Mouse (Mus musculus) liver, embryonic 16.5 days (tissue): ENCODE results near the gene Mvb12b. TPM values are rescaled to one million over a fixed set of nuclear protein-coding genes. Genes with fewer than 3 reads are reported as not detected.

Experiments used
- ATAC-seq: fragments of 200-750 bp; cut with Nextera tagmentation; 2 replicates; pipeline ENCODE4 v1.8.0; 2017; ENCODE audit warnings: low read depth, mild to moderate bottlenecking, moderate number of reproducible peaks, moderate library complexity
- H3K27ac ChIP-seq: fragments of 300-500 bp; sonication (generic); 2 replicates; pipeline ENCODE4 v1.5.1; 2014; ENCODE audit warnings: mild to moderate bottlenecking, low read length
- H3K27me3 ChIP-seq: fragments of 300-500 bp; sonication (generic); 2 replicates; pipeline ENCODE4 v1.6.1; 2014; ENCODE audit warnings: low read depth, low read length, mixed read lengths; ENCODE audit not compliant: control insufficient read depth, insufficient read depth
- H3K36me3 ChIP-seq: fragments of 300-500 bp; sonication (generic); 2 replicates; pipeline ENCODE4 v1.6.1; 2014; ENCODE audit warnings: mild to moderate bottlenecking; ENCODE audit not compliant: control insufficient read depth, insufficient read depth
- H3K4me1 ChIP-seq: fragments of 300-500 bp; sonication (generic); 2 replicates; pipeline ENCODE4 v1.6.1; 2014; ENCODE audit warnings: low read depth, low read length, mixed read lengths; ENCODE audit not compliant: control insufficient read depth
- H3K4me2 ChIP-seq: fragments of 300-500 bp; sonication (generic); 2 replicates; pipeline ENCODE4 v1.6.1; 2014; ENCODE audit warnings: low read depth, low read length, mixed read lengths
- H3K4me3 ChIP-seq: fragments of 300-500 bp; sonication (generic); 2 replicates; pipeline ENCODE4 v1.5.1; 2014; ENCODE audit warnings: low read depth, mild to moderate bottlenecking, low read length
- H3K9ac ChIP-seq: fragments of 300-500 bp; sonication (generic); 2 replicates; pipeline ENCODE4 v1.6.1; 2014; ENCODE audit warnings: low read depth, low read length
- H3K9me3 ChIP-seq: fragments of 300-500 bp; sonication (generic); replicated peaks from 2 replicates; pipeline ENCODE4 v1.6.1; 2016; ENCODE audit warnings: low read length; ENCODE audit not compliant: control insufficient read depth
- WGBS: fragments of 180-500 bp; shearing (Covaris S2); extraction: QIAGEN DNeasy Blood & Tissue Kit; methylation state at CpG from one replicate; pipeline ENCODE4 v1.1.7; 2014; ENCODE audit not compliant: insufficient replicate concordance; 5-methylcytosine and 5-hydroxymethylcytosine counted together
- polyA plus RNA-seq: library from polyadenylated mRNA; unstranded; fragments of >200 nt; fragmentation: Nextera tagmentation; extraction: Ambion mirVana; gene quantifications from 2 replicates; pipeline ENCODE4 v1.2.1, GENCODE M21; 2015

Mvb12b gene
- polyA plus RNA-seq: 8.7 and 11.0 TPM in 2 replicates

- H3K9ac ChIP-seq: peak within 1 kb of the TSS; percentile 80
- H3K36me3 ChIP-seq: no peaks in the 10 kb centered on the region
- WGBS: under 1% methylated on average over 29 of the region's 67 CpGs
- no peaks in the 10 kb centered on the region for H3K27me3 ChIP-seq
- H3K27ac ChIP-seq: peak within 1 kb of the TSS; percentile 81
- H3K4me2 ChIP-seq: peak within 1 kb of the TSS; percentile 80
- H3K4me1 ChIP-seq: peaks cover 23% of the 10 kb centered on the region
- ATAC-seq: peak; percentile 78
- peak within 1 kb of the TSS; percentile 70 for H3K4me3 ChIP-seq
- no peaks in the 10 kb centered on the region for H3K9me3 ChIP-seq
These were observed at the start of gene Mvb12b for GRCm38 (mm10) chr2:33887328-33888099. TSS of gene Mvb12b (minus strand) at chr2:33887946.

GRCm38 (mm10) chr2:33935756-33936155, 48.0 kb upstream of the Mvb12b start:
- Histone ChIP-seq H3K9ac (no peak overlapping the region), H3K9me3 (peaks cover 2% of the 10 kb centered on the region; the same call in 1 of the 2 replicates), H3K4me1 (no peaks in the 10 kb centered on the region), H3K4me2 (no peak overlapping the region), H3K4me3 (no peak overlapping the region), H3K36me3 (no peaks in the 10 kb centered on the region), H3K27ac (no peak overlapping the region), H3K27me3 (no peaks in the 10 kb centered on the region)
- whole genome bisulfite sequencing: 57% methylated on average over 9 of the region's 9 CpGs
- no peak for ATAC-seq

- 46% methylated on average over 10 of the region's 10 CpGs for WGBS
- no peaks in the 10 kb centered on the region for H3K27me3 ChIP-seq
- H3K4me1 ChIP-seq: no peaks in the 10 kb centered on the region
- H3K9ac ChIP-seq: no peak overlapping the region
- H3K4me3 ChIP-seq: no peak overlapping the region
- no peaks in the 10 kb centered on the region for H3K36me3 ChIP-seq
- H3K27ac ChIP-seq: no peak overlapping the region
- no peak overlapping the region for H3K4me2 ChIP-seq
- peaks cover 2% of the 10 kb centered on the region; the same call in 1 of the 2 replicates for H3K9me3 ChIP-seq
- ATAC-seq: no peak
These were observed 46.1 kb upstream of the Mvb12b start for GRCm38 (mm10) chr2:33933606-33934510.

DNA sequence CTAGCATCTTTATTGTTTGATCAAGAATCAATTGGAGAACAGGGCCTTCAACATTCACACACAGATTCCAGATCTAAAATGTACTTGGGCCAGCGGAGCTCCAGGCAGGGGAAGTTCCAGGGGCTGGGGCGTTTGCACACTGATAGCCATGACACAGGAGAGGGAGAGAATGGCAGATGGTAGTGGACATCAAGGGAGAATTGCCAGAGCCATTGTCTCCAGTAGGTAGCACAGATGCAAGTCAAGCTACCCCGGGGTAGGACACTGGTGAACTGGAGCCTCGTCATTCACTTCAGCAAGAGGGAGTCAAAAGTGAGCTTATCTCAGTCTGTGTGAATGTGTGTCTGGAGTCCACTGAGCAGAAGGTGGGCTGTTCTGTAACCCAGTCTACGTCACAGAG, 43.4 kb upstream of the Mvb12b start:
- WGBS: 46% methylated on average over 5 of the region's 5 CpGs

DNA sequence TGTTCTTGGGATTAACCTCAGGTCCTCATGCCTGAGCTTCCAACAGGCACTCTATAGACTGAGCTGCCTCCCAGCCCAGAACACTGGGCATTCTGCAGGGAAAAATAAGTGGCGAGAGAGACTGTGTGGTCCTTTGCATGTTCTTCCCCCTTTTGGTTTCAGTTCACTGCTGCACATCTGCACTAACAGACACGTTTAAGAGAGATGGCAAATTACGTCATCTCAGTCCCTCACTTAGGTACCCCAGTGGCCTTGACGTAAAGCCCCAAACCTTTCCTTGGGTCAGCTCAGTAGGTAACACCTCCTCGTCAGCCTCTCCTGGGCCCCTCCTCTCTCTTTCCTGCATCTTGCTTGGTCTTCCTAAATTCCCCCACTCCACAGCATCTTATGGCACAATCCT, 37.5 kb upstream of the Mvb12b start:
- H3K36me3 ChIP-seq: no peaks in the 10 kb centered on the region
- no peak overlapping the region for H3K9ac ChIP-seq
- 42% methylated on average over 5 of the region's 5 CpGs for WGBS
- H3K4me1 ChIP-seq: no peaks in the 10 kb centered on the region
- no peaks in the 10 kb centered on the region; the same call in 1 of the 2 replicates for H3K27me3 ChIP-seq
- H3K27ac ChIP-seq: no peak overlapping the region
- no peak overlapping the region for H3K4me2 ChIP-seq
- ATAC-seq: no peak
- no peak overlapping the region for H3K4me3 ChIP-seq
- no peaks in the 10 kb centered on the region for H3K9me3 ChIP-seq

More for the DNA sequence above, 43.4 kb upstream of the Mvb12b start:
- Histone ChIP-seq H3K27ac (no peak overlapping the region), H3K4me1 (no peaks in the 10 kb centered on the region), H3K4me2 (no peak overlapping the region), H3K36me3 (no peaks in the 10 kb centered on the region), H3K27me3 (no peaks in the 10 kb centered on the region), H3K9ac (no peak overlapping the region), H3K9me3 (peaks cover 2% of the 10 kb centered on the region; the same call in 1 of the 2 replicates), H3K4me3 (no peak overlapping the region)
- no peak for ATAC-seq

- no peak overlapping the region for H3K4me3 ChIP-seq
- H3K9ac ChIP-seq: no peak overlapping the region
- no peak overlapping the region for H3K27ac ChIP-seq
- ATAC-seq: no peak
- WGBS: 31% methylated on average over 5 of the region's 5 CpGs
- no peaks in the 10 kb centered on the region for H3K36me3 ChIP-seq
- no peaks in the 10 kb centered on the region for H3K4me1 ChIP-seq
- H3K4me2 ChIP-seq: no peak overlapping the region
- H3K27me3 ChIP-seq: peaks cover 2% of the 10 kb centered on the region
- no peaks in the 10 kb centered on the region for H3K9me3 ChIP-seq
These were observed 35.7 kb upstream of the Mvb12b start for GRCm38 (mm10) chr2:33923482-33923881.

GRCm38 (mm10) chr2:33922466-33922865, 34.7 kb upstream of the Mvb12b start:
- Histone ChIP-seq H3K27me3 (peaks cover 2% of the 10 kb centered on the region), H3K4me1 (no peaks in the 10 kb centered on the region), H3K4me3 (no peak overlapping the region), H3K9ac (no peak overlapping the region), H3K4me2 (no peak overlapping the region), H3K36me3 (no peaks in the 10 kb centered on the region), H3K27ac (no peak overlapping the region), H3K9me3 (no peaks in the 10 kb centered on the region)
- WGBS: 79% methylated on average over 2 of the region's 2 CpGs
- ATAC-seq: no peak

DNA sequence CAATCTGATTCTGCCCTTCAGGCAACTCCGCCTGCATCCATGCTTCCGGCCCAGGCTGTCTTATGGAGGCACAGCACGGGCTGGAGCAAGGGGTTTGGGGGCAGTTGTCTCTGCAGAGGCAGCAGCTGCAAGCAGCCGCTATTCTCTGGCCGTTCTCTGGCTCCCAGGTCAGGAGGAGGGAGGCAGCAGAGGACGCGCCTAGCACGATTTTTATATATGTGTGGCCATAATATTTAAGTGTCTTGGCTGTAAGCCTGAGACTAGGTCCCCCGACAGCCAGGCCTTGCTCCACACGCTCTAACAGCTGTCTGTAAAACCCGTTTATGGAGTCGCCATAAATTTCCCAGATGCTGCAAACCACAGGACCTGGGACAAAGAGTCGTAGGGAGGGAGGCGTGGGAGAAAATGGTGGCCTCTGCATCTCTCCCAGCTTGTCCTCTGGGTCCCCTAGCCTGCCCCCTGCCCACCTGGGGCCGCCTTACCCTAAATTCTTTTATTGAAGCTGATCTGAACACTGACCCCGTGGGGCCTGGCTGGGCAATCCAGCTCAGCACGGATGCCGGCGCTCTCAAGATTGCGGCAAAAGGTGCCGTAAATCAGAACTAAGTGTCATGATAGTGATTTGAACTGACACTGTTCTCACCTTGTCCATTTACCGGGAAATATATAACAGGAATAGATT, 32.3 kb upstream of the Mvb12b start:
- H3K9ac ChIP-seq: no peak overlapping the region
- H3K27me3 ChIP-seq: peaks cover 2% of the 10 kb centered on the region
- H3K9me3 ChIP-seq: no peaks in the 10 kb centered on the region
- H3K36me3 ChIP-seq: no peaks in the 10 kb centered on the region
- H3K27ac ChIP-seq: no peak overlapping the region
- H3K4me2 ChIP-seq: no peak overlapping the region
- H3K4me3 ChIP-seq: no peak overlapping the region
- 43% methylated on average over 22 of the region's 22 CpGs for WGBS
- H3K4me1 ChIP-seq: no peaks in the 10 kb centered on the region
- no peak for ATAC-seq
